Mouse (Mus musculus): ENCODE measurements around the gene Arrdc1. TPM values are rescaled to one million over a fixed set of nuclear protein-coding genes. Genes with fewer than 3 reads are reported as not detected.

The Arrdc1 gene
- total and polyA plus RNA-seq, 2 experiments from 2014 or later, result 41.9 to 80.7 TPM

DNA sequence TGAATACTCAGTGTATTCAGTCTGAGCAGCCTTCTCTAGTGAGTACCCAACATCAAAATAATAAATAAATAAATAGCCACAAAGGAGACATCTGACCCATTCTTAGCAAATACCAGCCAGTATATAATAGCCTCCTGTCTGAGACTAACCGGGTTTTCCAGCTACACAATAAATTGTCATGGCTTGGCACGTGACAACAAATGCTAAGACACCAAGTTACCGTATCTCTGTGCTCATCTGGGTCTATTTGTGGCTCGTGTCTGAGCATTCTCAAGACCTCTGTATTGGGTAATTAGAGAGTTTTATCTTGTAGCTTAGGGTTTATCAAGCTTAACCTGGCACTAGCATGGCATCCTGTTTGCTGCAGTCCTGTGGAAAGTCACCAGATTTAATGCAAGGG, 7.0 kb upstream of the Arrdc1 start:
- no peaks in the 10 kb centered on the region for H3K36me3 ChIP-seq (ENCODE audit: insufficient read depth, low read length)
- whole genome bisulfite sequencing, result 65% methylated on average over 4 of the region's 4 CpGs
- TF ChIP-seq CTCF (IDR thresholded peaks at IDR 0.05; ENCODE audit: low read depth), result no peak

DNA sequence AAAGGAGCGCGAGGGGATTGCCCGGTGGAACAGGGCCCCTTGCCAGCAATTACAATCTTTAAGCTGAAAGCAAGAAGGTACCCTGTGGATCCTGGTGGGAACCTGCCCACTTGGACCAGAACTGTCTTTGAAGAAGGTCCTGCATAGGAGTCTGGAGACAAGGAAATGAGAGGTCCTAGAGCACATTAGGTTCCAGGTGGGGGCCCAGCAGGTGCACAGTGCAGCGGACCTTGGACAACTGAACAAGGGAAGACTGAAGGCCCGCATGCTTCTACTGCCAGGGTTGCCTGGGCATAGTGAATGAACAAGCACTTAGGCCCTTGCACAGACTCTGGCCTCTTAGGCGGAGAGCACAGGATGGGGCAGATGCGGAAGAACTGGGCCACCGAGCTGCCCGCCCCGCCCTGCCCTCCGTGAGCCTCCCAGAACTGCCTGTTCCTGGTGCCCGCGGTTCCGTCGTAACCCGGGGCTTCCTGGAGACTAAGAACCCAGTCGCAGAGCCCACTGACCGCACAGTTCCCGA, 550 bp downstream of the Arrdc1 start:
- ATAC-seq, result peak; percentile 64
- peak overlapping the region; percentile 80 for H3K9ac ChIP-seq (replicated peaks; ENCODE audit: low read length)
- 4% methylated on average over 19 of the region's 19 CpGs for WGBS
- H3K4me2 ChIP-seq (ENCODE audit: low read depth, low read length), result peak overlapping the region; percentile 91
- DNase-seq (ENCODE audit: low spot score), result peak; percentile 30
- H3K36me3 ChIP-seq (ENCODE audit: insufficient read depth, low read length), result no peaks in the 10 kb centered on the region
- H3K9me3 ChIP-seq (ENCODE audit: low read length), result no peaks in the 10 kb centered on the region
- TF ChIP-seq CTCF (IDR thresholded peaks at IDR 0.05; ENCODE audit: low read depth), result no peak
- H3K27ac ChIP-seq, result peak overlapping the region; percentile 80
- peak overlapping the region; percentile 75 for H3K4me3 ChIP-seq (ENCODE audit: low read length)
- peaks cover 10% of the 10 kb centered on the region for H3K4me1 ChIP-seq (ENCODE audit: insufficient read depth, low read length)
- H3K27me3 ChIP-seq (ENCODE audit: insufficient read depth, low read length), result no peaks in the 10 kb centered on the region

More for the DNA sequence above, 7.0 kb upstream of the Arrdc1 start:
- ATAC-seq (no peak), DNase-seq (ENCODE audit: low spot score) (no peak)
- H3K4me1 ChIP-seq (ENCODE audit: insufficient read depth, low read length), result no peaks in the 10 kb centered on the region
- H3K27me3 ChIP-seq (ENCODE audit: insufficient read depth, low read length), result no peaks in the 10 kb centered on the region
- H3K9me3 ChIP-seq (ENCODE audit: low read length), result no peaks in the 10 kb centered on the region
- no peak overlapping the region for H3K27ac ChIP-seq
- no peak overlapping the region for H3K4me2 ChIP-seq (ENCODE audit: low read depth, low read length)
- no peak overlapping the region for H3K9ac ChIP-seq (replicated peaks; ENCODE audit: low read length)
- H3K4me3 ChIP-seq (ENCODE audit: low read length), result no peak overlapping the region

DNA sequence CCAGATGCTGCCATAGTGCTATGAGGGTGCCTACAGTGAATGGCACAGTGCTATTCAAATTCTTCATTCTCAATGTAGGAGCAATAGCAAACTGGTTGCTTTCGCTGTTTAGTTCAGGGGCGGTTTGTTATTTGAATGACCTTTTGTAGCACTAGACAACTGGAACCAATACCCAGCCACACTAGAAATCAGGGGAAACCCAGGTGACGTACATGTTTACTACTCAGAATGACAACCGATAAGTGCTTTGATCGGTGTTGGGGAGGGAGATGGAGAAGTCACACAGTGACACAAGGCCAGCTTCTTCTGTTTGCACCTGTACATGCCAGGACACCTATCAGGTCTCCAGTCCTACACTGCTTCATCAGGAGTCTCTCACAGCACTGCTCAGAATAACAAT, 5.5 kb downstream of the Arrdc1 start:
- ATAC-seq (no peak), DNase-seq (ENCODE audit: low spot score) (no peak)
- Histone ChIP-seq H3K9ac (replicated peaks; ENCODE audit: low read length) (no peak overlapping the region), H3K9me3 (ENCODE audit: low read length) (no peaks in the 10 kb centered on the region), H3K36me3 (ENCODE audit: insufficient read depth, low read length) (peaks cover 9% of the 10 kb centered on the region; the same call in 1 of the 2 replicates), H3K4me3 (ENCODE audit: low read length) (no peak overlapping the region), H3K4me2 (ENCODE audit: low read depth, low read length) (no peak overlapping the region), H3K4me1 (ENCODE audit: insufficient read depth, low read length) (peaks cover 10% of the 10 kb centered on the region), H3K27me3 (ENCODE audit: insufficient read depth, low read length) (no peaks in the 10 kb centered on the region), H3K27ac (no peak overlapping the region)
- TF ChIP-seq CTCF (IDR thresholded peaks at IDR 0.05; ENCODE audit: low read depth), result no peak
- 94% methylated on average over 5 of the region's 5 CpGs for WGBS

DNA sequence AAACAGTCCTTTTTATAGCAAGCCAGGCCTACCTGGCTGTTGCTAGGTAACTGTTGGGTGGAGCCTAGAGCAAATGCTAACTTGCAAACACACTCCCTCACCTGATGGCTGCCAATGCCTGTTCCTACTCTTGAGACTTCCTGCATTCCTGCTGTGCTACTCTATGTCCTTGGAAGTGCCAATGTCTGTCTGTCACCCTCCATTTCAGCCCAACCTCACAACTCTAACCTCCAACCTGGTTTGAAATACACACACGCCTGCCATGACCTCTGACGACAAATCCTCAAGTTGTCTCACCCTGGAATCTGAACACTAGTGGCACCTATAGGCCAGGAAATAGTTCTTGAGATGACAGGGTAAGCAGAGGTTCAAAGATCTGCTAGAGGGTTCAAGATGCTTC, 5.9 kb downstream of the Arrdc1 start:
- no peaks in the 10 kb centered on the region for H3K9me3 ChIP-seq (ENCODE audit: low read length)
- H3K36me3 ChIP-seq (ENCODE audit: insufficient read depth, low read length), result peaks cover 9% of the 10 kb centered on the region; the same call in 1 of the 2 replicates
- no peak overlapping the region for H3K4me3 ChIP-seq (ENCODE audit: low read length)
- H3K9ac ChIP-seq (replicated peaks; ENCODE audit: low read length), result no peak overlapping the region
- peaks cover 8% of the 10 kb centered on the region for H3K4me1 ChIP-seq (ENCODE audit: insufficient read depth, low read length)
- no peaks in the 10 kb centered on the region for H3K27me3 ChIP-seq (ENCODE audit: insufficient read depth, low read length)
- H3K4me2 ChIP-seq (ENCODE audit: low read depth, low read length), result no peak overlapping the region
- 66% methylated on average over 2 of the region's 2 CpGs for WGBS
- DNase-seq (ENCODE audit: low spot score), result no peak
- H3K27ac ChIP-seq, result no peak overlapping the region
- TF ChIP-seq CTCF (IDR thresholded peaks at IDR 0.05; ENCODE audit: low read depth), result no peak
- no peak for ATAC-seq

DNA sequence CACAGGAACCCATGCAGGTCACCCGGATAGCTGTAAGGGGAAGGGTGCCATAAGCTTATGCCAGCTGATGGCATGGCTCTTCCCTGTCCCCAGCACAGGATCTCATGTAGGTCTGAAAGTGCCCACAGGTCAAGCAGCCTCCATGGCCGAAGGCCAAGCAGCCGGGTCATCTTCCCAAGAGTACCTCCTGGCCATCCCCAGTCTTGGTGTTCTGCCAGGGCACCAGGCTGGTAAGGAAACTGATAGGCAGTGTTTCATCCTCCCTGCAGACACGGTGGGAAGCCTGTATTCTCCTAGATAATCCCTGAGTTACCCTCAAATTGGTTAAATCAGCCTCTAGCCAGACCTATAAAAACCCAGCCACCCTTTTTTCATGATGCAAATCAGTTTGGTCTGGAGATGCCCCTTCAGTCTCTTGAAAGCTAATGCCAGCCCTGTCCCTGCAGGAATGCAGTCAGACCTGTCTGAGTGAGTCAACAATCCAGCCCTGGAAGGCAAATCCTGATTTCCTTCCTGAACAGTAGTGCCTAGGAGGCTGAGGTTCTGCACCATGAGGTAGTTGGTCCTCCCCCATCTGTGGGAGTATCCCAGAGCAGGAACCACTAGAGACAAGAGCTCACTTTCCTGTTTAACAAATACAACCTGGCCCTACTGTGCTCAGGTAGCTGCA, 7.1 kb downstream of the Arrdc1 start:
- no peak overlapping the region for H3K27ac ChIP-seq
- ATAC-seq (no peak), DNase-seq (ENCODE audit: low spot score) (no peak)
- H3K27me3 ChIP-seq (ENCODE audit: insufficient read depth, low read length), result no peaks in the 10 kb centered on the region
- H3K9me3 ChIP-seq (ENCODE audit: low read length), result no peaks in the 10 kb centered on the region
- no peak overlapping the region for H3K9ac ChIP-seq (replicated peaks; ENCODE audit: low read length)
- H3K4me3 ChIP-seq (ENCODE audit: low read length), result no peak overlapping the region
- peaks cover 9% of the 10 kb centered on the region; the same call in 1 of the 2 replicates for H3K36me3 ChIP-seq (ENCODE audit: insufficient read depth, low read length)
- H3K4me2 ChIP-seq (ENCODE audit: low read depth, low read length), result no peak overlapping the region
- TF ChIP-seq CTCF (IDR thresholded peaks at IDR 0.05; ENCODE audit: low read depth), result no peak
- H3K4me1 ChIP-seq (ENCODE audit: insufficient read depth, low read length), result no peaks in the 10 kb centered on the region
- 62% methylated on average over 4 of the region's 4 CpGs for WGBS

DNA sequence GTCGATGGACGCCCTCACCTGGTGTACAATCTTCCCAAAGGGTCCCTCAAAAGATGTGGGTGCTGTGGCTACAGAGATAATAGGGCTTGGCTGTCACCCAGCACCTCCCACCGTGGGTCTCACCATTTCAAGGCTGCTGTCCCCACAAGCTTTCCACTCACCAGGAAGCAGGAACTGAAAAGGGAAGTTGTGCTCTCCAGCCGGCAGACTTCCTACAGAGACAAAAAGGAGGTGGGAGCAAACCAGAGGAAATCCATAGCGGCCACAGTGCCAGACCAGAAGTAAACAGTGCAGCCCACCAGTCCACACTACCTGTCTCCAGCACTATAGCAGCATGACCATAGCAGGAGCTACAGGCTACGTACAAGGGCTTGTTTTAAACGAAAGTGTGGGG, 8.1 kb downstream of the Arrdc1 start:
- DNase-seq (ENCODE audit: low spot score) (no peak), ATAC-seq (no peak)
- H3K36me3 ChIP-seq (ENCODE audit: insufficient read depth, low read length), result peaks cover 9% of the 10 kb centered on the region; the same call in 1 of the 2 replicates
- TF ChIP-seq CTCF (IDR thresholded peaks at IDR 0.05; ENCODE audit: low read depth), result no peak
- H3K4me1 ChIP-seq (ENCODE audit: insufficient read depth, low read length), result no peaks in the 10 kb centered on the region
- no peak overlapping the region for H3K4me2 ChIP-seq (ENCODE audit: low read depth, low read length)
- H3K4me3 ChIP-seq (ENCODE audit: low read length), result no peak overlapping the region
- no peaks in the 10 kb centered on the region for H3K27me3 ChIP-seq (ENCODE audit: insufficient read depth, low read length)
- H3K9ac ChIP-seq (replicated peaks; ENCODE audit: low read length), result no peak overlapping the region
- H3K27ac ChIP-seq, result no peak overlapping the region
- no peaks in the 10 kb centered on the region for H3K9me3 ChIP-seq (ENCODE audit: low read length)
- 80% methylated on average over 7 of the region's 7 CpGs for WGBS

DNA sequence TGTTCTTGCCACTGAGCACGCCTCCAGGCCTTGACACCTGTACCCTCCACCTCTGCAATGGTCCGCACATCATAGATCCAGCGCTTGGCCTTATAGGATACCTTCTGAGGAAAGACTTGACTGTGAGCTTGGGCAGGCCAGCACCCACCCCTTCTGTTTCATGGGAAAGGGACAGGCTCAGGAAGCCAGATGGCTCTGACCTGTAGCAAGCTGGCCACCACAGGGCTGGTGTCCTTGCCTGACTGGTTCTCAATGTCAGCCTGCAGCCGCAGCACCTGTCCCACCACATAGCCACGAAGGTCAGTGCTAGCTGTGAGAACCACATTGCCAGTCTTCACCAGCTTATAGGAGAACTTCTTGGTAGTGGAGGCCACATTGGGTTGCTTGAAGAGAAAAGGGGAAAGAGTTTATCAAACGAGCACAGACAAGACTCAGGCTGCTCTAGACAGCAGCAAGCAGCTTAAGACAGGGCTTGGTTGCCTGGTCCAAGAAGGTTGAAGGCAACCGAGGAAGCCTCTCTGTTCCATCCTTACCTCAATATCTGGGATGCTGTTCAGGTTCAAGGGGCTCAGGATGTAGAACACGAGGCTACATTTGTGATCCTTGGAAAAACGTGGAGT, 8.6 kb downstream of the Arrdc1 start:
- no peak for DNase-seq (ENCODE audit: low spot score)
- no peak for ATAC-seq
- Histone ChIP-seq H3K27me3 (ENCODE audit: insufficient read depth, low read length) (no peaks in the 10 kb centered on the region), H3K4me1 (ENCODE audit: insufficient read depth, low read length) (no peaks in the 10 kb centered on the region), H3K36me3 (ENCODE audit: insufficient read depth, low read length) (peaks cover 9% of the 10 kb centered on the region; the same call in 1 of the 2 replicates), H3K4me2 (ENCODE audit: low read depth, low read length) (no peak overlapping the region), H3K4me3 (ENCODE audit: low read length) (no peak overlapping the region), H3K27ac (no peak overlapping the region), H3K9ac (replicated peaks; ENCODE audit: low read length) (no peak overlapping the region), H3K9me3 (ENCODE audit: low read length) (no peaks in the 10 kb centered on the region)
- TF ChIP-seq CTCF (IDR thresholded peaks at IDR 0.05; ENCODE audit: low read depth), result no peak
- WGBS, result 81% methylated on average over 9 of the region's 9 CpGs
